Mouse (Mus musculus): Measurements from ENCODE around the gene Ephb2. TPM values are rescaled to one million over a fixed set of nuclear protein-coding genes. Genes with fewer than 3 reads are reported as not detected.

Gene Ephb2
- polyA plus RNA-seq, 1 experiment = 2.7 TPM

DNA sequence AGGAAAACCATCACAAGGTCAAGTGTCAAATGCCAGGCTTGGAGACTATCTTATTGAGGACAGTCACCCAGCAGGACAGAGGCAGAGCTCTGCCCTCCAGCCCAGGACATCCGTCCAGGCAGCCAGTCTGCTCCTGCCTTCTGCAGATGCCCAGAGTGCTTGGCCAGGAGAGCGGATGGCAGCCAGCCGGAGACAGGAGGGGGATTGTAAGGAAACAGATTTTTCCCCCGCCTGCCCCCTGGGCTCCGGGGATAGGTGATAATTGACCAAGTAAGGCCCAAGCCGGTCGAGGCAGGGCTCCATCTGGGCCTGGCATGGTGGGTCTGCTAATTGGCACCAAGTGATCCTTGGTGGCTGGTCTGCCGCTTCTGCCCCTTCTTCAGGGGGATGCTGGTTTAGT lies 133.3 kb downstream of the Ephb2 start:
- WGBS = 93% methylated on average over 8 of the region's 8 CpGs
- H3K4me3 ChIP-seq (ENCODE audit: extremely low read depth, insufficient read depth, insufficient read length) = no peak overlapping the region
- TF ChIP-seq POLR2A (IDR thresholded peaks at IDR 0.05; ENCODE audit: low read depth, low read length) (no peak), CTCF (IDR thresholded peaks at IDR 0.05; ENCODE audit: extremely low read depth, insufficient read depth, insufficient read length, insufficient replicate concordance) (no peak)
- DNase-seq (ENCODE audit: low read depth in 1 of 2, low spot score in 2 of 2) = no peak
- no peaks in the 10 kb centered on the region for H3K4me1 ChIP-seq (ENCODE audit: control insufficient read depth, insufficient read depth, insufficient read length)
- H3K36me3 ChIP-seq (ENCODE audit: control insufficient read depth, insufficient read depth, low read length) = no peaks in the 10 kb centered on the region
- H3K27ac ChIP-seq (ENCODE audit: insufficient read depth, low read length) = no peak overlapping the region
- H3K27me3 ChIP-seq (ENCODE audit: control insufficient read depth, insufficient read depth, low read length) = no peaks in the 10 kb centered on the region

DNA sequence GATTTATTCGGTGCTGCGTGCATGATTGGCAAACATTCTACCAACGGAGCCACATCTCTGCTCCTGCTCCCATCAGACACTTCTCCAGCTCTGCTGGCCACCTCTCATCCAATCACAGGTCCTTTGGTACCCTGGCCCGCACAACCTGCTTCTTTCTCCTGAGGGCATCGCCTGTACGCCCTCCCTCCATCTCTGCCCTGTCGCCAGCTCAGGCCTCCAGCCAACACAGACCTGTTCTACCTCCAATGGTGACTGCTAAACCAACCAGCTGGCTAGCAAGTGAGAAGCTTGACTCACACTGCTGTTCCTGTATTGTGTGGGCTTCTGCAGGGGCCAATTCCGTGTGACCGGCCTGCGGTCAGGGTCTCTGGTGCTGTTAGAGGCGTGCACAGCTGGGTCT lies 134.6 kb downstream of the Ephb2 start:
- Histone ChIP-seq H3K4me1 (ENCODE audit: control insufficient read depth, insufficient read depth, insufficient read length) (no peaks in the 10 kb centered on the region), H3K4me3 (ENCODE audit: extremely low read depth, insufficient read depth, insufficient read length) (no peak overlapping the region), H3K27me3 (ENCODE audit: control insufficient read depth, insufficient read depth, low read length) (no peaks in the 10 kb centered on the region), H3K27ac (ENCODE audit: insufficient read depth, low read length) (no peak overlapping the region), H3K36me3 (ENCODE audit: control insufficient read depth, insufficient read depth, low read length) (no peaks in the 10 kb centered on the region)
- no peak for DNase-seq (ENCODE audit: low read depth in 1 of 2, low spot score in 2 of 2)
- WGBS = 91% methylated on average over 11 of the region's 11 CpGs
- TF ChIP-seq POLR2A (IDR thresholded peaks at IDR 0.05; ENCODE audit: low read depth, low read length) (no peak), CTCF (IDR thresholded peaks at IDR 0.05; ENCODE audit: extremely low read depth, insufficient read depth, insufficient read length, insufficient replicate concordance) (no peak)

DNA sequence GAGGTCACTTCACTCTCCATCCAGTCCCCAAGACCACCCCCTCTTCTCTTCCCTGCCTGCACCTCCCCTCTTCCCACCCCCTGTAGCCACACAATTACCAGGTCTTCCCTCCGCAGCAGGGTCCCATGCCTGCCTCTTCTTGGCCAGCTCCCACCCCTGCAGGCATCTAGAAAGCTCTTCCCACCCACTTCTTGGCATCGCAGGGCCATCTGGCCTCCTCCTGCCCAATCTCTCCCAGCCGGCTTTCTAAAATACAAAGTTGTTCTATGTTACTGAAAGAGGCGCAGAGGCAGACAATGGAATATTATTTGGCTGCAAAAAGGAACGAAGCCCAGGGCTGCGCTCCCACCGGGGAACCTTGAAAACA lies 136.7 kb downstream of the Ephb2 start:
- no peak overlapping the region for H3K27ac ChIP-seq (ENCODE audit: insufficient read depth, low read length)
- H3K4me1 ChIP-seq (ENCODE audit: control insufficient read depth, insufficient read depth, insufficient read length) = no peaks in the 10 kb centered on the region
- WGBS = 95% methylated on average over 7 of the region's 7 CpGs
- TF ChIP-seq CTCF (IDR thresholded peaks at IDR 0.05; ENCODE audit: extremely low read depth, insufficient read depth, insufficient read length, insufficient replicate concordance) (no peak), POLR2A (IDR thresholded peaks at IDR 0.05; ENCODE audit: low read depth, low read length) (no peak)
- H3K4me3 ChIP-seq (ENCODE audit: extremely low read depth, insufficient read depth, insufficient read length) = no peak overlapping the region
- no peaks in the 10 kb centered on the region for H3K27me3 ChIP-seq (ENCODE audit: control insufficient read depth, insufficient read depth, low read length)
- no peaks in the 10 kb centered on the region for H3K36me3 ChIP-seq (ENCODE audit: control insufficient read depth, insufficient read depth, low read length)
- no peak for DNase-seq (ENCODE audit: low read depth in 1 of 2, low spot score in 2 of 2)

DNA sequence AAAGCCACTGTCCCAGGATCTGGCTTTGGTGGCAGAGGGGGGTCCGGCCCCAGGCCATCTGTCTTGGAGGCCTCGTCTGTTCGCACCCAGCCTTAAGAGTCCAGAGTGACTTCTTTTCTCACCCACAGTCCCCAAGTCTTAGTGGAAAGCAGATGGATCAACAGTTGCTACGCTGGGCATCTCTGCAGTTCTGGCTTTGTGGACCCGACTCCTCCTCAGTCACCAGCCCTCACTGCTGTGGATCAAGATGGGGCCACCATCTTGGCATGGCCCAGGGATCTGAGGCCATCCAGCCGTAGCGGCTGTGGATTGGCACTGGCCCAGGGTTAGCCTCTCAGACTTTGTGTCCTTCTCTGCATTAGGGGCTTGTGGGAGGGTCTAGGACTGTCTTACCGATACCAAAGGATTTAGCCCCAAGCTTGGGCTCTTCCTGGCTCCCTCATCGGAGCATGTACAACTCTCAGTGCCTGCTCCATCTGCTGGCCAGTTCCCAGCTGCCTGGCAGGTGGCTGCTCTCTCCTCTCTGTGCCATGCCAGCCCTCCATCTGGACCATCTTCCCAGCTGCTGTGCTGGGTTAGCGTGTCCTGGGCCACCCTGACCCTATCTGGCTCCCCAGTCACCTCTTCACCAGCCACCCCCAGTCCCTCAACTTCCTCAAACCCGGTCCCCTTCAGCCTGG lies 137.2 kb downstream of the Ephb2 start:
- WGBS = 88% methylated on average over 11 of the region's 11 CpGs
- TF ChIP-seq POLR2A (IDR thresholded peaks at IDR 0.05; ENCODE audit: low read depth, low read length) (no peak), CTCF (IDR thresholded peaks at IDR 0.05; ENCODE audit: extremely low read depth, insufficient read depth, insufficient read length, insufficient replicate concordance) (no peak)
- Histone ChIP-seq H3K27me3 (ENCODE audit: control insufficient read depth, insufficient read depth, low read length) (no peaks in the 10 kb centered on the region), H3K4me1 (ENCODE audit: control insufficient read depth, insufficient read depth, insufficient read length) (no peaks in the 10 kb centered on the region), H3K36me3 (ENCODE audit: control insufficient read depth, insufficient read depth, low read length) (no peaks in the 10 kb centered on the region), H3K27ac (ENCODE audit: insufficient read depth, low read length) (no peak overlapping the region), H3K4me3 (ENCODE audit: extremely low read depth, insufficient read depth, insufficient read length) (no peak overlapping the region)
- DNase-seq (ENCODE audit: low read depth in 1 of 2, low spot score in 2 of 2) = no peak

DNA sequence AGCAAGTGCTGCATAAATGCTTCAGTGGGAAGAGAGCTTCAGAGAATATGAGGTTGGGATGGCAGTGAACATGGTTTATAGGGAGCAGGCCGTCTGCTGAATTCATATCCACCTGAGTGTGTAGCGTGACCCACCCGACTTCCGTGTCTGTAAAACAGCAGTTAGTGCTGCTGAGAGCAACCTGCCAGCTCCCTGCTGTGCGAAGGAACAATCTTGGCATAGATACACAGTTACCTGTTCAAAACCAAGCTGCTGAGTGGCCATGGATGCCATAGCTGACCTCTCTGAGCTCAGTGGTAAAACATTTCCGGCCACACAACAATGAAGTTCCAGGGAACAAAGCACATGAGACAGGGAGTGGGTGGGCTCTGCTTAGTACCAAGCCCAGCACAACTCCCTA lies 138.5 kb downstream of the Ephb2 start:
- Histone ChIP-seq H3K27ac (ENCODE audit: insufficient read depth, low read length) (no peak overlapping the region), H3K4me1 (ENCODE audit: control insufficient read depth, insufficient read depth, insufficient read length) (no peaks in the 10 kb centered on the region), H3K27me3 (ENCODE audit: control insufficient read depth, insufficient read depth, low read length) (no peaks in the 10 kb centered on the region), H3K36me3 (ENCODE audit: control insufficient read depth, insufficient read depth, low read length) (no peaks in the 10 kb centered on the region), H3K4me3 (ENCODE audit: extremely low read depth, insufficient read depth, insufficient read length) (no peak overlapping the region)
- no peak for DNase-seq (ENCODE audit: low read depth in 1 of 2, low spot score in 2 of 2)
- TF ChIP-seq CTCF (IDR thresholded peaks at IDR 0.05; ENCODE audit: extremely low read depth, insufficient read depth, insufficient read length, insufficient replicate concordance) (no peak), POLR2A (IDR thresholded peaks at IDR 0.05; ENCODE audit: low read depth, low read length) (no peak)
- 87% methylated on average over 6 of the region's 6 CpGs for WGBS

DNA sequence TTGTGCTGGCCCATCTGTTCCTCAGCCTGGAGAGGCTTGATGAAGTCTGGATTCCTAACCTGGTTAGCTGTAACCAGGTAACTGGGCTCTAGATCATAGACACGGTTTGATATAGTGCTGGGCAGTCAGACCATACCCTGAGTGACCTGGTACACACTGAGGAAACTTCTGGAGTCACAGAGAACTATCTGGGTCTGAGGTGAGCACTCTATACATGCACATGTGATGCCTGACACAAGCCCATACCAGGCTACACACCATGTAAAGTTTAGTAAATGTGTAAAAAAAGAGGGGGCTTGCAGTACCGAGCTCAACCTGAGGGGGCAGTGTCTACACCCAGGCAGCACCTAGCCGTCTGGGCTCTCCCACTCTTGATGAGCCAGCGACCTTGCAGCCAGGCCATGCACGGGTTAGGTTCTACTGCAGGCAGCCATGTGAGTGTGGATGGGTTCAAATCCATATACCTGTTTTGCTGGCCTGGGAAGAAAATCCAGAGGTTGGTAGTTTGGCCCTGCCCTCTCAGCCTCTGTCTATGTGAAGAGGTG lies 139.3 kb downstream of the Ephb2 start:
- Histone ChIP-seq H3K4me1 (ENCODE audit: control insufficient read depth, insufficient read depth, insufficient read length) (no peaks in the 10 kb centered on the region), H3K27ac (ENCODE audit: insufficient read depth, low read length) (no peak overlapping the region), H3K4me3 (ENCODE audit: extremely low read depth, insufficient read depth, insufficient read length) (no peak overlapping the region), H3K27me3 (ENCODE audit: control insufficient read depth, insufficient read depth, low read length) (no peaks in the 10 kb centered on the region), H3K36me3 (ENCODE audit: control insufficient read depth, insufficient read depth, low read length) (no peaks in the 10 kb centered on the region)
- 19% methylated on average over 5 of the region's 5 CpGs for WGBS
- DNase-seq (ENCODE audit: low read depth in 1 of 2, low spot score in 2 of 2) = peak; percentile 3 to 26
- no peak for TF ChIP-seq POLR2A (IDR thresholded peaks at IDR 0.05; ENCODE audit: low read depth, low read length)
- TF ChIP-seq CTCF (IDR thresholded peaks at IDR 0.05; ENCODE audit: extremely low read depth, insufficient read depth, insufficient read length, insufficient replicate concordance) = peak; percentile 81; the same call in 1 of the 2 replicates

DNA sequence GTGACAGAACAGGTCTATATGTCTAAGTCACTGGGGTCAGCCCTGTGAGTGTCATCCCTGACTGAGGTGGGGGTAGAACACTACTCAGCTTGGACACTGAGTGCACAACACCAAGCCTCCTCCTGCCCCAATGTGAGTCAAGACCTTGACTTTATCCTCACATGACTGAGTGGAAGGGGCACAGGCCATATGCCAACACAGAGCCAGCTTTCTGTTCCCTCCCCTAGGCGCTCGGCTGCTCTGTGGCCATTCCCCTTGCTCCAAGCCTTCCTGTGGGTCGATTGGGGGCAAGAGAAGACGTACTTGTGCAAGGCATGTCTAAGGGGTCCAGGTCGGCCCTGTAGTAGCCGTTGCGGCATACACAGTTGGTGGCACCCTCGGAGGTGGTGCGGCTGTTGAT lies 140.1 kb downstream of the Ephb2 start:
- DNase-seq (ENCODE audit: low read depth in 1 of 2, low spot score in 2 of 2) = no peak
- TF ChIP-seq CTCF (IDR thresholded peaks at IDR 0.05; ENCODE audit: extremely low read depth, insufficient read depth, insufficient read length, insufficient replicate concordance) (no peak), POLR2A (IDR thresholded peaks at IDR 0.05; ENCODE audit: low read depth, low read length) (no peak)
- Histone ChIP-seq H3K36me3 (ENCODE audit: control insufficient read depth, insufficient read depth, low read length) (no peaks in the 10 kb centered on the region), H3K4me1 (ENCODE audit: control insufficient read depth, insufficient read depth, insufficient read length) (no peaks in the 10 kb centered on the region), H3K27me3 (ENCODE audit: control insufficient read depth, insufficient read depth, low read length) (no peaks in the 10 kb centered on the region), H3K27ac (ENCODE audit: insufficient read depth, low read length) (no peak overlapping the region), H3K4me3 (ENCODE audit: extremely low read depth, insufficient read depth, insufficient read length) (no peak overlapping the region)
- 92% methylated on average over 9 of the region's 9 CpGs for WGBS

All from spleen, adult 2 months (tissue).